Mouse (Mus musculus): ENCODE measurements around the gene Gm960.

Gm960 gene

DNA sequence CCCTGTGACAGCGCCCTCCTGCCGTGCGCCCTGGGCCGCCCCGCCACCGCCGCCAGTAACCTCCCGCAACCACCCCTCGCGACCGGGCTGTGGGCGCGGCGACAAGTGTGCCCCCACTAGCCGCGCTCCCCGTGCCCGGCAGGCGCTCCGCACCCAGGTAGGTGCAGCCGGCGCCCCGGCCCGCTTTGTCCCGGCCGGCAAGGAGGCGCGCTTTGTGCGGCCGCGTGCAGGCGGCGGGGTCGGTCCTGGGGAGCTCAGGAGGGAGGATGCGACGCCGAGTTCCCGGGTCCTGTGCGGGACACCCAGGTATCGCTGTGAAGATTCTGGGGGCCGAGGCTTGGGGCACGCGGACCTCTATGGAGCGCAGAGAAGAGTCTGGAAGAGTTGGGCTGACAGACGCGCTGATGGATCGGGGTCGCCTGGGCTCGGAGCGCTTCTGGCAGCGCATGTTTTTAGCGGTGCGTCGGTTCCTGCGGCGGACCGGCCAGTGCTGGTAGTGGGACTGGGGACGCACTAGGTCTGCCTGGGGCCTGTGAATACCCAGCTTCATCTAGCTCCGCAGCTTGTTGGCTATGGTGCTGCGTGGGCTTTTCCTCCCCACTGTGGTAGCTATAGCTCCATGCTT lies 13.8 kb upstream of the Gm960 start:
- DNase-seq (ENCODE audit: low spot score in 2 of 2): peak in 1 of 2 experiments; percentile 44

DNA sequence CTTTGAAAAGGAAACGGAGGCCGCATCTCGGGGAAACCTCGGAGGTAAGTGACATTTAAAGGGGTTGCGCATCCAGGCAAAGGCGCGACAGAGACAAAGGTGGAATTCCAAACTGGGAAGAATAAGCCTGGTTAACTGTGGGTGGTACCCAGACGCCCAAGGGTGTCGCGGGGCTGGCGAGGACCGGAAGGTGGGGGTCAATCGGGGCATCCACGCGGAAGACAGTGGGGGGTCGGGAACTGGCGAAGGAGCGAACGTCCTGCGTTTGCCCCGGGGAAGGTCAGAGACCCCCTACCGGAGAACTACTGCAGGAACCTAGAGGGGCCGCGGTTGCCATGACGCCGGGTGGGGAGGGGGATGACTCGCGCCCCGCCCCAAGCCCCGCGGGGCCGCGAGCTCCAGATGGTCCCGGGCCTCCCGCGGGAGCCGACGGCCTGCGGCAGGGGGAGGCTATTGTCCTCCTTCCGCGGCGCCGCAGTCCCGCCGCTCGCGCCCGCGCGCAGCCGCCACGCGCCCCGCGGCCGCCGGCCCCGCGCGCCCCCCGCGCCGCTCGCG lies 13.2 kb upstream of the Gm960 start:
- no peak for DNase-seq (ENCODE audit: low spot score in 2 of 2)

DNA sequence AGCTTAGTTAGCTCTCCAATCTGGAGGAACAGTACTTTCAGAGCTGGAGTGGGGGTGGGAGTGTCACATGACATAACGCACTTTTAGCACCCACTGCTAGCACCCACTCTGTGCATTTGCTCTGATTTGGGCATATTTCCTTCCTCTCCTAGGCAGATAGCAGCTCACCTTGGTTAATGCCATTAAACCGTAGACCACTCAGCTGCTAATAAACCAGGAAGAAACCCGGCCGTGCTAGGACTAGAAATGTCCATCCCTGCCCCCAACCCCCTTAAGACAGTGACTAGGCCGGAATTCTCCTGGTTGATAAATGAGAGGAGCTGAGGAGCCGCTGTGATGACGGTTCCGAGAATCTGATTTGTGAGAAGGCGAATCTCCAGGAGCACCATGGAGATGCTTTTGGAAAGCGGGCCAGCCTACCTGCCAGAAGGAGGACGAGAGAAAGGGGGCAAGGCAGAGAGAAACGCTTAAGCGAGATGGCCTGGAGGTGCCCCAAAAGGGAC lies 12.7 kb upstream of the Gm960 start, which contains the start of gene Sptbn2:
Gene Sptbn2, plus strand, starts transcription at position 70 of the 503 bp plus-strand sequence.
- peak; percentile 80 to 92 for DNase-seq (ENCODE audit: low spot score in 2 of 2)

DNA sequence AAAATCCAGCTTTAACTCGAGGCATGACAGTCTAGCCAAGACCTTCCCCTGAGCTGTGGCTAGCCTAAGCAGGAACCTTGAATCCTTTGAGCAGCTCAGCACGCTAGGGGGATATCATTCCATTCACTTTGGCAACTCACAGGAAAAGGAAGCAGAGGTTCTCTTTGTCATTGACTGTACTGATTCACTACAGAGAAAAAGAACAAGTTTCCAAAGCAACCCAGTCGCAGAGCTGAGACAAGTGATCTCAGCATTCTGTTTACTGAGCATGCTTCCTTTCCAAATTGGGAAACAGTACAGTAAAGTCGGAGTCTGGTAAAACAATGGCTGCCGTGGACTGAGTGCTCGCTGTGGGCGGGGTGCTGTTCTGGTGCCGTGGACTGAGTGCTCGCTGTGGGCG lies 10.3 kb upstream of the Gm960 start:
- no peak for DNase-seq (ENCODE audit: low spot score in 2 of 2)

DNA sequence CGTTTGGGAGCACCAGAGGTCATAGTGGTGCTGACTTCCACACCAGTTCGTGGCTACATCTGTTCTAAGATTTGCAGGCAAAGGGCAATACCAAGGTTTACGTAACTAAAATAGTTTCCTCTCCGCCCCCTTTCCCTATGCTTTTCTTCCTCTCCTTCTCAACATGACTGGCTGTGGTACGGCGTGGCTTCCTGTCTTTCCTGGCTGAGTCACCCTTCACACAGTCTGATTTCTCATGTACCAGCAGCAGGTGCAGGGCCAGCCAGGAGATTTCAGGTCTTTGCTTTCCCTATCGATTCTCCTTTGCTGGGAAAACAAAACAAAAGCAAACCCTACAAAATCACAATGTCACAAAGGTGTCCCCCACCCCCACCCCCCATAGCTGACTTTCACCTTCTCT lies 2.8 kb upstream of the Gm960 start:
- DNase-seq (ENCODE audit: low spot score in 2 of 2): no peak

DNA sequence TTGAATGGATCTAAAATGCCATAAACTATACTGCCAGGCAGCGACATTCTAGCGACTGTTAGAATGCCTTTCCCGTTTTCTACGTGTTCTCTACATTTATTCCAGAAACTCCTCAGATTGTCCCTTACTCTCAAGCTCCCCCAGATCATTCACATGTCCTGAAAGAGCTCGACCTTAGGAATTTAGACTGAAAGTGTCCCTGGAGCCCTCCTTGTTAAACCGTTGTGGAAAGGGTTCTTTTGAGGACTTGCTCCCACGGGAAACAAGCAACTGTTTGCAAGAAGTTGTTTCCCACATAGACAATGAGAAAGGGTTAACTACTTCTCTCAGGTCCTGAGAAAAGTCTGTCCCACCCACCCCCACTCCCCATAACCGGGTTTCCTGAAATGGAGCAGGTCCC lies 2.2 kb upstream of the Gm960 start:
- no peak for DNase-seq (ENCODE audit: low spot score in 2 of 2)

DNA sequence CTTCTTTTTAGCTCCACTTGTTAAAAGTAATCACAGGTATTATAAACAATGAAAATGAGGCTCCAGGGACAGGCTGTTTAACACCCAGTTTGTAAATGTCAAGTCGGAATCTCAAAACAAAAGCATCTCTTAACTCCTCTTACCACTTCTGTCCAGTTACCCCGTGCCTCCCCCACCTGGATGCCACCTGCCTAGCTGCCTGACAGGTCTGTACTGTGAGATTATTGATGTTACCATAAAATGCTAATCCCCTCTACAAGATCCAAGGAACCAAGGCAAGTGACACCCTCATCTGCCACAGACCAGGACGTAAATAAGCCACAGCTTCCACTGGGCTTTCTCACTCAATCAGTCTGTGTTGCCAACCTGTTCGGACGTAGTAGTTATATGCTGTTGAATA lies 1.4 kb upstream of the Gm960 start:
- DNase-seq (ENCODE audit: low spot score in 2 of 2): no peak

DNA sequence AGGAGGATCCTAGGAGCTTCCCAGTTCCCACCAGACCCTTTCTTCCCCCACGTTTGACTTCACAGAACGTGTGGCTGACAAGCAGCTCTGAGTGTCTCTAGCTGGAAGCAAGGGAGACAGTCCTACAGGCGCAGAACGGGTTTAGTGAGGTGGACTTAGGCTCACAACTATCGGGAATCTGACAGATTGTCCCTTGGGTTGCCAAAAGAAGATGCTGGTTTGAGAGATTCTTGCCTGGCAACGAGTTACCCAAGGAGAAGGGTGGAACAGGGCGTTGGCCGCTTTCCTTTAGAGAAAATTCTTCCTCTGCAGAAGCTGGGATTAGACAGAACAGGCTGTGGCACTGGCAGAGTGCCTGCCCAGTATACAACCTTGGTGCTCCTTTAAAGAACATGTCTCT lies 388 bp upstream of the Gm960 start:
- DNase-seq (ENCODE audit: low spot score in 2 of 2): peak; percentile 60 to 74

DNA sequence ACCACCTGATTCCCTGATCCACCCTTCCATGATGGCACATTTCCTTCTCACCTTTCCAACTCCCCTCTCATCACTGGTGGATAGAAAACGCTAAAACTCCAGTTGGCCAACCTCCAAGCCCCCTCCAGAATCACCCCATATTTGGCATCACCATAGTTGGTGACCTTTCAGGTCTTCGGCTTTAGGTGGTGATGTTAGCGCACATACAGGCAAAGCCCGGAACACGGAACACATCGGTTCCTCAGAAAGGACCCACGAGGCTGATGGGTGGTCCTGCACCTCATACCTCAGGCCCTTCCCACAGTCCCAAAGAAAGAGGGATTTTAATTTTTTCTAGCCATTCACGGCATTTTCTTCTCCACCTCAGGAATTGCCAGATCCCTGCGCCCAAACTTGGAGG lies 747 bp downstream of the Gm960 start:
- no peak for DNase-seq (ENCODE audit: low spot score in 2 of 2)

DNA sequence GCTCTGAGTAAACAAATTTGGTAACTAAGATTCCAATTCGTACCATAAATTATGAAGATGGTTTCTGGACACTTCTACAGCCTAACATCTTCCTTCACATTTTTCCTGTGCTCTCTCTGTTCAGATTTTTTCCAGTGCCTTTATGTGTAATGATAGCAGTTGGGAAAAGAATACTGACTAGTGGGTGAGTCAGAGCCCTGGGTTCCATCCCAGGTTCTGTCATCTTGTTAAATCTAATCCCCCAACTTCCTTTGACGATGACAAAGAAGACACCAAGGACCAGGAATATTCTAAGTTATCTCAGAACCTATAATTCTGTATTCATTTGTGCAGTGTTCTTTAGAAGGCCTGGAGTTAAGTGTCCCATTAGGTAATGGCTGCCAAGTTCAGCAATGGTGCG lies 1.3 kb downstream of the Gm960 start:
- no peak for DNase-seq (ENCODE audit: low spot score in 2 of 2)

DNA sequence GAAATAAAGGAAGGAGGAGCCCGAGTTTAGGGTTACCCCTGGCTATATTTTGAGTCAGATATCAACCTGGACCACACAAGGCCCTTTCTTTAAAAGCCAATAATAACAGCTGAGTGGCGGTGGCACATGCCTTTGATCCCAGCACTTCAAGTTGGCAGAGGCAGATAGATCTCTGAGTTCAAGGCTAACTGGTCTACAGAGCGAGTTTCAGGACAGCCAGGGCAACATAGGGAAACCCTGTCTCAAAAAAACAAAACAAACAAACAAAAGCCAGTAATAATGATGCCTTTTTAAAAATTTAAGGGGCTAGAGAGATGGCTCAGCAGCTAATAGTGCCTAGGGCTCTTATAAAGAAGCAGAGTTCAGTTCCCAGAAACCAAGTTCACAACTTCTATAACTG lies 4.1 kb downstream of the Gm960 start:
- no peak for DNase-seq (ENCODE audit: low spot score in 2 of 2)

DNA sequence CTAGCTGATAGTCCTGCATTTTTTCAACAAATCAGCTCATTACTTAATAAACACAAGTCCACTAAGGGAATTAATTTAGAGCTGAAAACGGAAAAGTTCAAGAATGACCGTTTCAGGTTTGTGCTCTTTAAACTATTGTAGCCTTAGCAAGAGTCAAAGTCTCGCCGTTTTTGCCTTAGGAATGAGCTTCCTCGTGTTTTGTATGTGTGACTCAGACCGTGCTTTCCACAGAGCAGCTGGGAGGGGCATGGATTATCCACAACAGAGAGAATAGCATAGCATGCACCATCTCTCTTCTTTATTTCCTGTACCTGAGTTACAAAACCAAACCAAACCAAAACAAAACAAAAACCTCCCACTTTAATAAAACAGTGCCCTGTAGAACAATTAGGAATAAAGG lies 26.1 kb downstream of the Gm960 start:
- DNase-seq (ENCODE audit: low spot score in 2 of 2): no peak

DNA sequence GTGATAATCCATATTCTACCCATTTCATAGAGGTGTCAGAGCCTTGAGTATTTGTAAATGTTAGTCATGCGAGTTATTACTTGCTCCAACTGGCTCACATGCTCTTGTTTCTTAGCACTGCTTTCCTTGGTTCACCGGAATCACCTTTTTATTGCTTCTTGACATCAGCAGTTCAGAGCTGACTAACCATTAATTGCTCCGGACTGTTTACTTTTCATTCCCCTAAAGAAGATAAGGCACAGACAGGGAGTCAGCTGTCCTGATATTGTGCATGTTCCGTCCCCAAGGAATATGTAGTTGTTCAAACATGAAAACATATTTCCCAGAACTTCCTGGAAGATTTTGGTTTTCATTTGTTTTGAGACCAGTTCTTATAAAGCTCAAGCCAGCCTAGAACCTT lies 27.7 kb downstream of the Gm960 start:
- no peak for DNase-seq (ENCODE audit: low spot score in 2 of 2)

DNA sequence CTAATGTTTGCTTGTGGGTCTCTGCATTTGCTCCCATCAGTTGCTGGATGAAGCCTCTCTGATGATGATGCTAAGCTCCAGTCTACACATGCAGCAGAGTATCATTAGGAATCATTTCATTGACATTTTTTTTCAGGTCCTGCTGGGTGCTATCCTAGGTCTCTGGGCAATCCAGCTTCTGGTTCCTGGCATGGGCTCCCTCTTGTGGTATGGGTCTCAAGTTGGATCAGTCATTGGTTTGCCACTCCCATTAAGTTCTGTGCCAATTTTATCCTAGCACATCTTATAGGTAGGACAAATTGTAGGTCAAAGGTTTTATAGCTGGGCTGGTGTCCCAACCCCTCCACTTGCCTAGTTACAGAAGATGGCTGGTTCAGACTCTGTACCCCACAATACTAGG lies 31.7 kb downstream of the Gm960 start:
- no peak for DNase-seq (ENCODE audit: low spot score in 2 of 2)

DNA sequence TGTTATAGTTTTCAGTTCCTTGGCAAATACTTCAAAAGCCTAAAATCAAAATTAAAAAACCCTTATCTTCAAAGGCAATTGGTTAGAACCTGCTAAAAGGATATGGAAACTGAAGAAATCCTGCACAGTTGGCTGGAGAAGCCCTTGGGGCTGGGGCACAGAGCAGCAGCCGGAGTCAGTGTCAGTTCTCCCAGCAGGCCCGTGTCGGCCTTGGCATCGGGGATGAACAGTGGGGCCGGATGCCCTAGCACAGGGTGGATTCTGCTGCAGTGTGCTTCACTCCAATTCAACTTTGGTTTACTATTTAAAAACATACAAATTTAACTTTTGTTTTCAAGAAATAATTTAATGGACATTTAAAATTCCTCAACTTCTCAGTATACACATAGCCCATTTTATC lies 40.3 kb downstream of the Gm960 start:
- DNase-seq (ENCODE audit: low spot score in 2 of 2): no peak

DNA sequence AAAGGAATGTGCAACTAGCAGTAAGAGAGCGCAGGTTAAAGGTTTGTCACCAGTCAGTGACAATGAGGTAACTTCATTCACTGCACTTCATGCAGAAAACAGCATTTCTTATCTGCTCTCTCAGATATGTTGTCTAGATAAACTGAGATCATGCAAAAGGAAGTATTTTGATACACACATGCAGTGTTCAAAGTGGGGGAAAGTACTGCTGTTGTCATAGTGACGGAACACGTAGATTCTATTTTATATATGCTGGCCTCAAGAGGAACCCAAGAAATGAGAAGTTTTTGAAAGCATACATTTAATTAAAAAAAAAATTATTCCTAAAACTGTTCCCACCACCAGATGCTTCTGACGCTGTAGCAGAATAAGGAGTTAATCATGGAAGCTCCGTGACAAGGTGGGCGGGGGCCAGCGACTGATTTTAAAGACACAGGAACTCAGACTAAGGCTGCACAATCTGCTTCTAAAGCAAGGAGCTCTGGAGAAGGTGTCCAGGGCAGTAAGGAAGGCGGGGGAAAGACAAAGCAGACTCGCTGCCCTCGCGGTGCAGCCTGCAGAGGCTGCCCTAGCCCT lies 51.5 kb downstream of the Gm960 start:
- DNase-seq (ENCODE audit: low spot score in 2 of 2): peak; percentile 55 to 85

DNA sequence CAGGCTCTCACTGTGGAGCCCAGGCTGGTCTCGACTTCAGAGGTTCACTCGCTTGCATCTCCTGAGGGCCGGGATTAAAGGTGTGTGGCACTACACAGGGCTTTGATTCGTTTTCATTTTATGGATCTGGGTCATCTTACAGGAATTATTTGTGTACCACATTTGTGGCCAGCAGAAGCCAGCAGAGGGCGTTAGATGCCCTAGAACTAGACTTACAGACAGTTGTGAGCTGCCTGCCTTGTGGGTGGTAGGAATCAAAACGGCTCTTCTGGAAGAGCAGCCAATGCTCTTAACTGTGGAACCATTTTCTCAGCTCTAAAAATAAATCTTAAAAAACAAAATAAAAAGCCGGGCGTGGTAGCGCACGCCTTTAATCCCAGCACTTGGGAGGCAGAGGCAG lies 54.2 kb downstream of the Gm960 start:
- peak; percentile 73 to 88 for DNase-seq (ENCODE audit: low spot score in 2 of 2)

DNA sequence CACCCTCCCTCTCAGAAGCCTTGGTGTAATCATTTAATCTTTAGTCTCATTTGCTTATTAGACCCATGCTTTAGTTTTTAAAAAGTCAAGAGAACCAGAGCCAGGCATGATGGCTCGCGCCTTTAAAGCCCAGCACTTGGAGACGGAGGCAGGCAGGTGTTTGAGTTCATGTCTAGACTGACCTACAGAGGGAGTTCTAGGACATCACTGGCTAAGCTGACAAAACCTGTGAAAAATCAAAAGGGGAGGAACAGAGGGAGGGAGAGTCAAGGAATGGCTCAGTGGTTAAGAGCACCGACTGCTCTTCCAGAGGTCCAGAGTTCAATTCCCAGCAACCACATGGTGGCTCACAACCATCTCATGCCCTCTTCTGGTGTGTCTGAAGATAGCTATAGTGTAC lies 62.5 kb downstream of the Gm960 start:
- DNase-seq (ENCODE audit: low spot score in 2 of 2): no peak

DNA sequence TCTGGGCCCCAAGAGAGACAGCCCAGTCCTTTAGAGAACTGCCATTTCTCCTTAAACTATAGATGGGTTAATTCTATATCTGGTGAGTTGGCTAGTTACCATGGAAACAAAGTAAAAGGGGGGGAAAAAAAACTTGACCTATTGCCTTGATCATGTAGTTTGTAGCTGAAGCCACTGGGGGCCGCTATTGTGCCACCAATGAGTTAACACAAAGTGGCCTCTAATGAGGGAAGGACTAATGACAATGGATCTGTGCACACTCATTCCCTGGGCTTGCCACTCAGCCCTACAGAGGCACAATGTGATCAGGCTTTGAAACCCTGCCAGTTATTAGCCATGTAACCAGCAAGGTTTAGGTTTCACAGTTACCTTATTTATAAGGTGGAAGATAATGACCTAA lies 69.6 kb downstream of the Gm960 start:
- peak; percentile 60 to 76 for DNase-seq (ENCODE audit: low spot score in 2 of 2)

DNA sequence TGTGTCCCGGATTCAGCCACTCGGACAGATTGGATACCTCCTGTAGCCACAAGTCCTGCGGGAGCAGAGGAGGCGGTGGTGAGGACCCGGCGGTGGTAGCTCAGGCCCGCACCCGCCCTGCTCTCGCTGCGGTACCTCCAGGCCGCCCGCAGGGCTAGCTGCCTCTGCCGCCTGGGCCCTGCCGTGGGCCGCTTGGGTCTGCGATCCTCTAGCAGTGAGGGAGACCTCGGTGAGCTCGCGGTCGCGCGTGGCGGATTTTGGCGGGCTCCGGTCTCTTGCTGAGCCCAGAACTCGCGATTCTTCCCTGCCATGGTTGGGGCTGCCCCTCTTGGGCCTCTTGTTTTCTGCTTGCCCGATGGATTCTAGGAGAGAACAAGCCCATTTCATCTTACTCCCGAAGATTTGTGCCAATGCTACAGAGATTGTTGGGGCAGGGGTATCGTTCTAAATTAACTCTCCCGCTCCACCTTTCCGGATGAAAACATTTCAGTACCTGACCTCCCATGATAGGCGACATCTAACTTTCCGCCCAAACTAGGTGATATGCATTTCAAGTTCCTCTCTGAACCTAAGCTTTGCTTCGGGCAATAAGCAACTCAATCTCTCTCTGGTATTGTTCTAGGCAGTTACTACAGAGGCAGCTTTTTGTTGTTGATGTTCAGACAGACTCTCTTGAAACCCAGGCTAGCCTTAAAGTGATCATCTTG lies 72.5 kb downstream of the Gm960 start:
- no peak for DNase-seq (ENCODE audit: low spot score in 2 of 2)

DNA sequence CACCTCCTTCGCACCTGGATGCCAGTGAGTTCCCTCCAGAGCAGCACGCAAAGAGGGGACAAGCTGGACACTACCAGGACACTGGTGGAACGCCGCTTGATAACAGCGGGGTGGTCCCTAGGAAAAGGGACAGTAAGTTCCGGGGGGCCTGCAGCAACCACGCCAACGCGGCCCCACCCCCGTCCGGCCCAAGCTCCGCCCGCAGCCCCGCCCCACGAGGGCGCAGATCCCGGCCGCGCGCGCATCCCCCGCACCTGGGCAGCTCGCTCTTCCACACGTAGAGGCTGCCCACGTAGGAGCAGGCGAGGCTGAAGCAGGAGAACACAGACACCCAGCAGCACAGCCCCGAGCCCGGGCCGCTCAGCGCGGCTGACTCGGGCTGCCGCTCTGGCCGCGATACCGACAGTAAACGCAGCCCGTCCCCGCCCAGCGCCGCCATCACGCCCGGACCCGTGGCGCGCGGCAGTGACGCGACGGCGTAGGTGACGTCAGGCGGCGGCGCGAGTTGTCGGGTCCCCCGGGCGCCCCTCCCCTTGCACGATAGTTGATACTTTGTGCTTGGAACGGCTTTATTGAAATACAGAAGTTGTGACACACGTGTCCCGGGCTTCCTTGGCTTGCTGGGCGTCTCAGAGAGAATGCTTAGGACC lies 73.2 kb downstream of the Gm960 start, which contains the start of gene Rce1:
Gene Rce1, minus strand, starts transcription at position 463 of the 650 bp plus-strand sequence.
- DNase-seq (ENCODE audit: low spot score in 2 of 2): peak; percentile 88 to 92
